ENCODE assay signal across 8 mouse cellular contexts in the genomic region with DNA sequence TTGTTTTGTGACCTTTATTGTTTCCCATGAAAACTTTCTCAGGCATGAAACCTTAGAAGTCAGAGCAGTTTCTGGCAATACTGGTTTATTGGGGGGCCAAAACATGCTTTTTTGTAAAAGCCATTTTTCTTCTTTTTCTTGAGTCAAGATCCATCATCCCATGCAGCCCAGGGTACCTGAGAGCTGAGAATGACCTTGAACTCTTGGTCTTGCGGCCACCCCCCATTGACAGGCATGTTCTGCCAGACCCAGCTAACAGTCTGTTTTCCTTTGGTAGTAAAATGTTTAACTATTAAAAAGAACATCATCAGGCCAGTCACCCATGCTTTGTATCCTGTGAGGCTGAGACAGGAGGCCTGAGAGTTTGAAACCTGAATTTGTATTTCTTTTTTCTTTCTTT. TPM values are rescaled to one million over a fixed set of nuclear protein-coding genes. Genes with fewer than 3 reads are reported as not detected.
DNase-seq lines count a peak whose midpoint lies in the region; ATAC-seq lines count a peak whose summit lies in the region.

No protein-coding gene starts in this region.

- H3K27me3 ChIP-seq in kidney, embryonic 15.5 days = no peaks in the 10 kb centered on the region
- peaks cover 4% of the 10 kb centered on the region; the same call in 1 of the 2 replicates for H3K27me3 ChIP-seq in embryonic facial prominence, embryonic 10.5 days (replicated peaks; ENCODE audit: low read depth, poor library complexity, severe bottlenecking)
- no peaks in the 10 kb centered on the region for H3K27me3 ChIP-seq in midbrain, embryonic 16.5 days (ENCODE audit: control insufficient read depth, insufficient read depth, low read depth, low read length)

- whole genome bisulfite sequencing in kidney, embryonic 15.5 days = 12% methylated on average over 1 of the region's 1 CpGs
- WGBS in embryonic facial prominence, embryonic 10.5 days = 37% methylated on average over 1 of the region's 1 CpGs
- WGBS in midbrain, embryonic 16.5 days = 43% methylated on average over 1 of the region's 1 CpGs

- H3K4me1 ChIP-seq in kidney, embryonic 15.5 days = peaks cover 14% of the 10 kb centered on the region
- H3K4me1 ChIP-seq in embryonic facial prominence, embryonic 10.5 days = peaks cover 11% of the 10 kb centered on the region
- peaks cover 11% of the 10 kb centered on the region for H3K4me1 ChIP-seq in midbrain, embryonic 16.5 days (ENCODE audit: control insufficient read depth, insufficient read depth, low read length)

- no peak for DNase-seq in kidney, postnatal 4 days
- DNase-seq in embryonic facial prominence, embryonic 10.5 days (ENCODE audit: low spot score) = no peak
- no peak for DNase-seq in cerebellum, postnatal 4 days (ENCODE audit: low spot score in 2 of 2)
- DNase-seq in frontal cortex, adult 2 months (ENCODE audit: extremely low spot score in 1 of 2, low spot score in 1 of 2) = no peak
- no peak for DNase-seq in thymus, postnatal 4 days

- no peak overlapping the region for H3K9ac ChIP-seq in kidney, embryonic 15.5 days
- no peak overlapping the region for H3K9ac ChIP-seq in midbrain, embryonic 16.5 days (ENCODE audit: low read depth, low read length)

- peak overlapping the region; percentile 55 for H3K4me3 ChIP-seq in kidney, embryonic 15.5 days (replicated peaks)
- peak overlapping the region; percentile 63 for H3K4me3 ChIP-seq in embryonic facial prominence, embryonic 10.5 days
- H3K4me3 ChIP-seq in midbrain, embryonic 16.5 days (ENCODE audit: low read depth, low read length) = peak overlapping the region; percentile 55

- H3K27ac ChIP-seq in kidney, embryonic 15.5 days = peak overlapping the region; percentile 81; the same call in 1 of the 2 replicates
- H3K27ac ChIP-seq in embryonic facial prominence, embryonic 10.5 days (replicated peaks) = peak overlapping the region; percentile 89
- no peak overlapping the region for H3K27ac ChIP-seq in midbrain, embryonic 16.5 days (ENCODE audit: low read length)

- peak overlapping the region; percentile 71 for H3K4me2 ChIP-seq in kidney, embryonic 15.5 days
- peak overlapping the region; percentile 77 for H3K4me2 ChIP-seq in midbrain, embryonic 16.5 days (ENCODE audit: low read length)

- no peaks in the 10 kb centered on the region for H3K36me3 ChIP-seq in kidney, embryonic 15.5 days
- H3K36me3 ChIP-seq in embryonic facial prominence, embryonic 10.5 days (replicated peaks) = no peaks in the 10 kb centered on the region
- no peaks in the 10 kb centered on the region for H3K36me3 ChIP-seq in midbrain, embryonic 16.5 days (ENCODE audit: control insufficient read depth, insufficient read depth, low read length)

- ATAC-seq in kidney, embryonic 15.5 days (replicated peaks; ENCODE audit: low FRiP score) = peak; percentile 55; the same call in 1 of the 2 replicates
- peak; percentile 8 for ATAC-seq in inflammation-experienced regulatory T-cells, adult 6 months
- ATAC-seq in midbrain, embryonic 16.5 days = peak; percentile 49

- no peaks in the 10 kb centered on the region for H3K9me3 ChIP-seq in kidney, embryonic 15.5 days (replicated peaks)
- H3K9me3 ChIP-seq in embryonic facial prominence, embryonic 10.5 days = no peaks in the 10 kb centered on the region
- H3K9me3 ChIP-seq in midbrain, embryonic 16.5 days (replicated peaks; ENCODE audit: control insufficient read depth, low read length, poor library complexity, severe bottlenecking) = no peaks in the 10 kb centered on the region

RNA-seq across cellular contexts. Expression of gene Hectd1, which starts 15.9 kb away (rescaled TPM):
- 36.4 and 40.8 TPM in 2 replicates for polyA plus RNA-seq in kidney, embryonic 15.5 days (2015; fragmentation: Nextera tagmentation; extraction: Ambion mirVana)
- polyA plus RNA-seq in embryonic facial prominence, embryonic 10.5 days (2016; fragmentation: Nextera tagmentation; extraction: Ambion mirVana) = 34.1 and 35.1 TPM in 2 replicates
- 10 to 100 TPM; 58.9 to 78.1 (median 63.5) TPM for polyA plus RNA-seq in inflammation-experienced regulatory T-cells, adult 6 months (2017; shearing (Covaris generic))
- 34.1 and 36.2 TPM in 2 replicates for polyA plus RNA-seq in midbrain, embryonic 16.5 days (2015; fragmentation: Nextera tagmentation; extraction: Ambion mirVana)
- polyA plus RNA-seq in frontal cortex, adult 2 months (2012; rRNA removed) = 33.6 and 35.3 TPM in 2 replicates
